Mouse (Mus musculus): ENCODE results near the gene Slc36a2.

DNA sequence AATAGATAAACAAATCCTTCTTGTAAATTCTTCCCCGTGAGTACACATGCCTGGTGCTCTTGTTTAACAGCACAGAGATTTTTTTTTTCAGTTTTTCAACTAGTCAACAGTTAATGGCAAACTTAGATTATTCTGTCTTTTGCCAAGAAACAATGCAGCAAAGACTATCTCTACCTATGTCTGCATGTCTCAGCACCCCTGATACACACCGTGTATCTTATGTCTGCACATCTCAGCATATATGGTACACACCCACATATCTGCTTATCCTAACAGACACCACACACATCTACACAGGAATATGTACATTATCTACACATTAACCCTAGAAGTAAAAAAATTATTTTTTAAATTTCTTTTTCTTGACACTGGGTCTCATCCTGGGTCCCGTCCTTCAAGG, 58.2 kb downstream of the Slc36a2 start:
- no peak for TF ChIP-seq POLR2A (IDR thresholded peaks at IDR 0.05; ENCODE audit: extremely low read depth, insufficient read depth, low read length)
- no peak for TF ChIP-seq CTCF (IDR thresholded peaks at IDR 0.05; ENCODE audit: low read depth, low read length)
